Mouse (Mus musculus) regulatory T cell (primary cell): ENCODE measurements around the gene Gtsf2.
"Not testable (repeated sequence)": the region's sequence is repeated elsewhere in the genome, so short reads cannot be mapped to it uniquely, and the experiment has no call there.

Experiments
- in situ Hi-C: fragments of 300-600 bp; cut with MboI, MseI; formaldehyde crosslinking; loops from one replicate; pipeline ENCODE4 v1.15.1; 2025; ENCODE audit warnings: high pct_unique_total_duplicates

The Gtsf2 gene

GRCm38 (mm10) chr15:103448369-103448768, at the start of gene Gtsf2:
Gene Gtsf2 (minus strand): TSS chr15:103448469.
- in situ Hi-C loops, result no loop called here

- in situ Hi-C loops, result no loop called here
These were observed 48.2 kb upstream of the Gtsf2 start for GRCm38 (mm10) chr15:103496204-103497140.

GRCm38 (mm10) chr15:103488336-103488735, 40.1 kb upstream of the Gtsf2 start:
- in situ Hi-C loops, result no loop called here

GRCm38 (mm10) chr15:103486658-103487057, 38.4 kb upstream of the Gtsf2 start:
- in situ Hi-C loops, result no loop called here

GRCm38 (mm10) chr15:103485106-103485505, 36.8 kb upstream of the Gtsf2 start:
- in situ Hi-C loops, result no loop called here

GRCm38 (mm10) chr15:103484490-103484889, 36.2 kb upstream of the Gtsf2 start:
- in situ Hi-C loops, result no loop called here

GRCm38 (mm10) chr15:103482488-103482887, 34.2 kb upstream of the Gtsf2 start:
- in situ Hi-C loops, result no loop called here

- in situ Hi-C loops, result no loop called here
These were observed 31.9 kb upstream of the Gtsf2 start for GRCm38 (mm10) chr15:103480129-103480528.

GRCm38 (mm10) chr15:103479080-103479606, 30.9 kb upstream of the Gtsf2 start:
- in situ Hi-C loops, result no loop called here

- in situ Hi-C loops, result no loop called here
These were observed 25.5 kb upstream of the Gtsf2 start for GRCm38 (mm10) chr15:103473769-103474168.

- in situ Hi-C loops, result no loop called here
These were observed 24.9 kb upstream of the Gtsf2 start for GRCm38 (mm10) chr15:103473182-103473581.

- in situ Hi-C loops, result no loop called here
These were observed 24.0 kb upstream of the Gtsf2 start for GRCm38 (mm10) chr15:103472265-103472664.

- in situ Hi-C loops, result no loop called here
These were observed 23.4 kb upstream of the Gtsf2 start for GRCm38 (mm10) chr15:103471488-103472194.

- in situ Hi-C loops, result no loop called here
These were observed 14.4 kb upstream of the Gtsf2 start for GRCm38 (mm10) chr15:103462539-103463261.

GRCm38 (mm10) chr15:103454449-103454848, 6.2 kb upstream of the Gtsf2 start:
- in situ Hi-C loops, result loop anchor here (10.0 kb wide), 2 partner anchors 90 to 1110 kb away; partner anchors contain the start of gene Itga5

- in situ Hi-C loops, result loop anchor here (10.0 kb wide), 2 partner anchors 89 to 1109 kb away; partner anchors contain the start of gene Itga5
These were observed 5.4 kb upstream of the Gtsf2 start, which contains the start of gene Nckap1l for GRCm38 (mm10) chr15:103453551-103454218. Gene Nckap1l (plus strand): TSS chr15:103453794.

- in situ Hi-C loops, result not testable (repeated sequence)
These were observed 2.3 kb downstream of the Gtsf2 start for GRCm38 (mm10) chr15:103445966-103446365.

GRCm38 (mm10) chr15:103430241-103430640, 18.0 kb downstream of the Gtsf2 start, which contains the start of gene Gtsf1:
Gene Gtsf1 (minus strand): TSS chr15:103430470.
- in situ Hi-C loops, result no loop called here

- in situ Hi-C loops, result loop anchor here (10.0 kb wide), 1 partner anchor 52 kb away; no protein-coding TSS in a partner anchor
These were observed 21.3 kb downstream of the Gtsf2 start for GRCm38 (mm10) chr15:103427017-103427416.

GRCm38 (mm10) chr15:103405586-103405985, 42.7 kb downstream of the Gtsf2 start:
- in situ Hi-C loops, result not testable (repeated sequence)

- in situ Hi-C loops, result no loop called here
These were observed 46.9 kb downstream of the Gtsf2 start for GRCm38 (mm10) chr15:103401361-103401760.
